Mouse (Mus musculus): ENCODE measurements at regions not wholly inside any gene's neighbourhood (a gene's known extent, or its start where the extent isn't known, plus 50 kb on each side); places are given as distances from the start of the nearest gene placed in this dataset.

- no peak for DNase-seq (ENCODE audit: low read depth, low spot score)
Measured at GRCm38 (mm10) chr8:95979223-95979622, 90.9 kb upstream of the Got2 start.

- DNase-seq (ENCODE audit: low read depth, low spot score), result no peak
Measured at GRCm38 (mm10) chr8:95974889-95975288, 86.5 kb upstream of the Got2 start.

GRCm38 (mm10) chr8:95974231-95974630, 85.9 kb upstream of the Got2 start:
- no peak for DNase-seq (ENCODE audit: low read depth, low spot score)

- DNase-seq (ENCODE audit: low read depth, low spot score), result no peak
Measured at GRCm38 (mm10) chr8:95973571-95973970, 85.2 kb upstream of the Got2 start.

GRCm38 (mm10) chr8:95968828-95969227, 80.5 kb upstream of the Got2 start:
- DNase-seq (ENCODE audit: low read depth, low spot score), result no peak

GRCm38 (mm10) chr8:95966430-95966829, 78.1 kb upstream of the Got2 start:
- DNase-seq (ENCODE audit: low read depth, low spot score), result no peak

- DNase-seq (ENCODE audit: low read depth, low spot score), result no peak
Measured at GRCm38 (mm10) chr8:95952257-95952656, 63.9 kb upstream of the Got2 start.

GRCm38 (mm10) chr8:95951794-95952193, 63.4 kb upstream of the Got2 start:
- DNase-seq (ENCODE audit: low read depth, low spot score), result peak; percentile 72

Measured in embryo, embryonic 11.5 days (tissue).